Mouse (Mus musculus) liver, embryonic 11.5 days (tissue): Measurements from ENCODE around the gene Ralgps2. TPM values are rescaled to one million over a fixed set of nuclear protein-coding genes. Genes with fewer than 3 reads are reported as not detected.

ENCODE experiments used
- ATAC-seq: fragments of 200-750 bp; cut with Nextera tagmentation; replicated peaks from 2 replicates; pipeline ENCODE4 v1.8.0; 2017; ENCODE audit warnings: moderate number of reproducible peaks, mild to moderate bottlenecking, moderate TSS enrichment, moderate library complexity; ENCODE audit not compliant: low FRiP score
- DNase-seq: peaks from one replicate; pipeline ENCODE4 v3.0.0-alpha.2; 2017; ENCODE audit warnings: low spot score
- H3K27ac ChIP-seq: fragments of 300-500 bp; sonication (generic); 2 replicates; pipeline ENCODE4 v1.5.1; 2014; ENCODE audit warnings: mild to moderate bottlenecking, low read depth, low read length, control low read depth
- H3K27me3 ChIP-seq: fragments of 300-500 bp; sonication (generic); replicated peaks from 2 replicates; pipeline ENCODE4 v1.6.1; 2014; ENCODE audit warnings: low read length, mixed read lengths; ENCODE audit not compliant: control insufficient read depth, insufficient read depth
- H3K36me3 ChIP-seq: fragments of 300-500 bp; sonication (generic); 2 replicates; pipeline ENCODE4 v1.6.1; 2014; ENCODE audit warnings: mild to moderate bottlenecking, low read length, moderate library complexity, mixed read lengths; ENCODE audit not compliant: control insufficient read depth, insufficient read depth
- H3K4me1 ChIP-seq: fragments of 300-500 bp; sonication (generic); replicated peaks from 2 replicates; pipeline ENCODE4 v1.6.1; 2014; ENCODE audit warnings: low read length, mixed read lengths; ENCODE audit not compliant: control insufficient read depth, insufficient read depth
- H3K4me2 ChIP-seq: fragments of 300-500 bp; sonication (generic); 2 replicates; pipeline ENCODE4 v1.6.1; 2014; ENCODE audit warnings: mild to moderate bottlenecking, control low read depth, moderate library complexity
- H3K4me3 ChIP-seq: fragments of 300-500 bp; sonication (generic); 2 replicates; pipeline ENCODE4 v1.5.1; 2014; ENCODE audit warnings: low read depth, low read length, control low read depth
- H3K9ac ChIP-seq: fragments of 300-500 bp; sonication (generic); 2 replicates; pipeline ENCODE4 v1.6.1; 2014; ENCODE audit warnings: low read depth, low read length, control low read depth
- H3K9me3 ChIP-seq: fragments of 300-500 bp; sonication (generic); 2 replicates; pipeline ENCODE4 v1.6.1; 2016; ENCODE audit warnings: low read length, inconsistent platforms, mixed read lengths; ENCODE audit not compliant: control insufficient read depth
- WGBS: fragments of 180-500 bp; shearing (Covaris S2); extraction: QIAGEN DNeasy Blood & Tissue Kit; methylation state at CpG from one replicate; pipeline ENCODE4 v1.1.7; 2014; 5-methylcytosine and 5-hydroxymethylcytosine counted together
- polyA plus RNA-seq: library from polyadenylated mRNA; unstranded; fragments of >200 nt; fragmentation: Nextera tagmentation; extraction: Ambion mirVana; gene quantifications from 2 replicates; pipeline ENCODE4 v1.2.1, GENCODE M21; 2014

Ralgps2 gene
- polyA plus RNA-seq, 1 experiment from 2014 or later: 33.6 TPM

DNA sequence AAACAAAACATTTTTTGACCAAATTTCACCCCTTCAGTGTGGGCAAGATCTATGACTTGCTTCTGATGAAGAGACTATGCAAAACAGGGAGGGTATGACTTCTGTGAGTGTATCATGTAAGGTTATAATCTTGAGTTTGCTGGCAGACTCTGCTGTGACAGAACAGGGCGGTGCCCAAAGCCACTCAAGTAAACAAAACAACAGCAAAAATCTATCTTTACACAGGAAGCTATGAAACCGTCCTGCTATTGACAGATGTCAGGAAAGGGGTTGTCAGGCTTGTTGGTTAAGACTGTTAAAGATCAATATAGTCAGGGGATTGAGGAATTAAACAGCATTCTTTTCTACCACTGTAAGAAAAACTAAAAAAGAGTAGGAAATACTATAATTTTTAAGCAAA lies 33.8 kb downstream of the Ralgps2 start:
- 65% methylated on average over 2 of the region's 2 CpGs for WGBS
- Histone ChIP-seq H3K27me3 (no peaks in the 10 kb centered on the region), H3K36me3 (no peaks in the 10 kb centered on the region), H3K4me1 (peaks cover 4% of the 10 kb centered on the region), H3K9me3 (no peaks in the 10 kb centered on the region), H3K9ac (no peak overlapping the region), H3K4me2 (no peak overlapping the region), H3K4me3 (no peak overlapping the region), H3K27ac (no peak overlapping the region)
- no peak for DNase-seq
- no peak for ATAC-seq

DNA sequence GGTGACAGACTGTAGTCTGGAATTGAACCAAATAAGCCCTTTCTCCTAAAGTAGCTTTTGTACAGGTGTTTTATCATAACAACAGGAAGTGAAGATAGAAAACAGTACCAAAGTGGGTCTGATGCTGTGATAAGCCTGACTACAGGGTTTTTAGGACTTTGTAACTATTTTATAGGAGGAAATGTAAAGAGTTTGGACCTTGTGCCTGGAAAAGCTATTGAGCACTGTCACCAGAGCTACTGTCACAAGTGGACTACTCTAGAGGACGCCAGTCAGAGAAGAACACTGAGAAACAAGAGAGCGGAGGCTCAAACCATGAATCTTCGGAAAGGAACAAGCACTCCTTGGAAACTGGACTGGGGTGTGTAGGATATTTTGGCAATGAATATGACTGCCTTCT lies 35.5 kb downstream of the Ralgps2 start:
- Histone ChIP-seq H3K27ac (no peak overlapping the region), H3K4me3 (no peak overlapping the region), H3K4me1 (no peaks in the 10 kb centered on the region; the same call in 1 of the 2 replicates), H3K4me2 (no peak overlapping the region), H3K36me3 (no peaks in the 10 kb centered on the region), H3K9ac (no peak overlapping the region), H3K27me3 (no peaks in the 10 kb centered on the region), H3K9me3 (no peaks in the 10 kb centered on the region)
- WGBS: 90% methylated on average over 3 of the region's 3 CpGs
- no peak for DNase-seq
- ATAC-seq: no peak

- ATAC-seq (no peak), DNase-seq (no peak)
- Histone ChIP-seq H3K4me3 (no peak overlapping the region), H3K4me1 (no peaks in the 10 kb centered on the region; the same call in 1 of the 2 replicates), H3K9ac (no peak overlapping the region), H3K36me3 (no peaks in the 10 kb centered on the region), H3K4me2 (no peak overlapping the region), H3K27me3 (no peaks in the 10 kb centered on the region), H3K27ac (no peak overlapping the region), H3K9me3 (no peaks in the 10 kb centered on the region)
- 82% methylated on average over 6 of the region's 6 CpGs for WGBS
These were observed 37.7 kb downstream of the Ralgps2 start for GRCm38 (mm10) chr1:156901689-156902088.

- ATAC-seq (no peak), DNase-seq (no peak)
- no peak overlapping the region for H3K4me2 ChIP-seq
- 90% methylated on average over 4 of the region's 4 CpGs for WGBS
- H3K4me3 ChIP-seq: no peak overlapping the region
- no peak overlapping the region for H3K27ac ChIP-seq
- H3K9ac ChIP-seq: no peak overlapping the region
- H3K36me3 ChIP-seq: peaks cover 3% of the 10 kb centered on the region; the same call in 1 of the 2 replicates
- no peaks in the 10 kb centered on the region for H3K9me3 ChIP-seq
- H3K4me1 ChIP-seq: no peaks in the 10 kb centered on the region
- no peaks in the 10 kb centered on the region for H3K27me3 ChIP-seq
These were observed 47.9 kb downstream of the Ralgps2 start for GRCm38 (mm10) chr1:156891561-156891960.

- ATAC-seq: no peak
- no peaks in the 10 kb centered on the region for H3K4me1 ChIP-seq
- H3K9ac ChIP-seq: no peak overlapping the region
- DNase-seq: no peak
- peaks cover 3% of the 10 kb centered on the region; the same call in 1 of the 2 replicates for H3K36me3 ChIP-seq
- no peak overlapping the region for H3K4me2 ChIP-seq
- no peak overlapping the region for H3K27ac ChIP-seq
- no peak overlapping the region for H3K4me3 ChIP-seq
- H3K27me3 ChIP-seq: no peaks in the 10 kb centered on the region
- no peaks in the 10 kb centered on the region for H3K9me3 ChIP-seq
- WGBS: 83% methylated on average over 4 of the region's 4 CpGs
These were observed 50.6 kb downstream of the Ralgps2 start for GRCm38 (mm10) chr1:156888830-156889229.

- no peak overlapping the region for H3K4me3 ChIP-seq
- H3K4me2 ChIP-seq: no peak overlapping the region
- H3K27ac ChIP-seq: no peak overlapping the region
- no peak for DNase-seq
- peaks cover 9% of the 10 kb centered on the region for H3K36me3 ChIP-seq
- H3K4me1 ChIP-seq: no peaks in the 10 kb centered on the region
- H3K27me3 ChIP-seq: no peaks in the 10 kb centered on the region
- ATAC-seq: no peak
- H3K9me3 ChIP-seq: no peaks in the 10 kb centered on the region
- H3K9ac ChIP-seq: no peak overlapping the region
- WGBS: 89% methylated on average over 2 of the region's 2 CpGs
These were observed 53.5 kb downstream of the Ralgps2 start for GRCm38 (mm10) chr1:156885879-156886278.

DNA sequence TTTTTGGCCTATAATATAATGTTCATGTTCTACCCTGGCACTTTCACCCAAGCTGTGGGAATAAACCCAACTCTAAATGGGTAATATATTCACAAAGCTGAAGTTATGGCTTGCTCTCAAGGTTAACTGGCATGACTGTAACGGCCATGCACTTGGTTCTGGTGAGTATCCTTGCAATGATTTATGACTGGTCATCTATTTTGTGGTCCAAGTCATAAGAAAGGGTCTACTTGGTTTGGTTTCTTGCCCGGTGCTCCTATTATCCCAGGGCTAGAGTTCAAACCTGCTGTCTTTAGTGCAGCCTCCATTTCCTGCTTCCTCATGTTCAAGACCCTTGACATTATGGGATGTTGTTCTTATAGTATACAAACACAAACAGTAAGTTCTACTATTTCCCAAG lies 54.6 kb downstream of the Ralgps2 start:
- no peak for ATAC-seq
- H3K36me3 ChIP-seq: peaks cover 9% of the 10 kb centered on the region

DNA sequence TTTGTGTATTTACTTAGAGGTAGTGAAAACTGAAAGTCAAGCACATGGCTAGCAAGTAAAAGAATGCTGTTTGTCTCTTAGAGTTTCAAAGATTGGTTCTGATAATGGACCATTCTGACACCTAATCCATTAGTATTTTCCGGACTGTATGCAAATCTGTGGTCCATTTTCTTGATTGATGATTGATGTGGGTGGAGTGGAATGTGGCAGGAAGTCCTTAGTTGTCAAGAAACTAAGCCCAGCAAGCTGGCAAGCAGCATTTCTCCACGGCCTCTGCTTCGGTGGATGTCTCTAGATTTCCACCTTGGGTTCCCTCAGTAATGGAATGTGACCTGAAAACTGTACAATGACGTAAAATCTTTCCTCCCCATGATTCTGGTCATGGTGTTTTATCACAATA lies 68.8 kb downstream of the Ralgps2 start:
- Histone ChIP-seq H3K4me2 (no peak overlapping the region), H3K4me1 (0 out of 2 replicates have a peak, but pooled peaks cover 2% of the 10 kb centered on the region), H3K9me3 (no peaks in the 10 kb centered on the region), H3K36me3 (no peaks in the 10 kb centered on the region), H3K27me3 (no peaks in the 10 kb centered on the region), H3K4me3 (no peak overlapping the region), H3K9ac (no peak overlapping the region), H3K27ac (no peak overlapping the region)
- 78% methylated on average over 4 of the region's 4 CpGs for whole genome bisulfite sequencing
- ATAC-seq: no peak
- no peak for DNase-seq

More for the DNA sequence above, 54.6 kb downstream of the Ralgps2 start:
- no peaks in the 10 kb centered on the region for H3K9me3 ChIP-seq
- H3K27me3 ChIP-seq: no peaks in the 10 kb centered on the region
- no peak overlapping the region for H3K4me3 ChIP-seq
- H3K27ac ChIP-seq: no peak overlapping the region
- no peak for DNase-seq
- H3K9ac ChIP-seq: no peak overlapping the region
- no peak overlapping the region for H3K4me2 ChIP-seq
- WGBS: 90% methylated on average over 2 of the region's 2 CpGs
- no peaks in the 10 kb centered on the region for H3K4me1 ChIP-seq

GRCm38 (mm10) chr1:156870028-156870427 lies 69.4 kb downstream of the Ralgps2 start:
- 0 out of 2 replicates have a peak, but pooled peaks cover 2% of the 10 kb centered on the region for H3K4me1 ChIP-seq
- H3K36me3 ChIP-seq: no peaks in the 10 kb centered on the region
- H3K4me2 ChIP-seq: no peak overlapping the region
- WGBS: 68% methylated on average over 5 of the region's 5 CpGs
- no peak for DNase-seq
- no peaks in the 10 kb centered on the region for H3K27me3 ChIP-seq
- no peaks in the 10 kb centered on the region for H3K9me3 ChIP-seq
- no peak overlapping the region for H3K4me3 ChIP-seq
- no peak overlapping the region for H3K9ac ChIP-seq
- no peak for ATAC-seq
- no peak overlapping the region for H3K27ac ChIP-seq
